Comparison of ENCODE assay signal across 18 mouse cellular contexts in the genomic region with DNA sequence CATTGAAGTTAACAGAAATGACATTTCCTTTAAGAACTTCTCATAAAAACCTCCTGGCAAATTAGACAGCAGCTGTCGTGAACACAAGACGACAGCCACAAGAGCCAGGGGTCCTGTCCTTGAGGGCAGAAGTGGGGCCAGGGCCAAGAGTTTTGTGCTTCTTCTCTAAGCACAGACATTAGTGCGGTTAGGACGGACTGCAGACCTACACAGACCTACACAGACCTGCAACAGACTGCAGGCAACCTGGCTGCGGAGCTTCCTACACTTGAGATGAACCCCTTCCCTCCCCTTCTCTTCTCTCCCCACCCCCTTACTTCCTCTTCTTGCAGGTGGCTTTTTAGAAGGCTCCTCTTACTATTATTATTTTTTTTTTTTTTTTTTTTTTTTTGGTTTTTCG.
DNase-seq lines count a peak whose midpoint lies in the region; ATAC-seq and TF ChIP-seq lines count a peak whose summit lies in the region.
"Had no signal": no experiment of that assay in that cellular context is flagged by ENCODE, and none has a peak within 500 bp of the region (broad histone marks: within the 10 kb centered on the region; RNA-seq: fewer than 3 reads in every experiment).

No protein-coding gene starts in this region.

- no peak overlapping the region for H3K4me2 ChIP-seq in CH12.LX (ENCODE audit: insufficient read depth, low read depth, poor library complexity, severe bottlenecking)
- no peak overlapping the region for H3K4me2 ChIP-seq in neural tube, embryonic 15.5 days
- H3K4me2 ChIP-seq: embryonic facial prominence, embryonic 15.5 days; heart, embryonic 15.5 days; hindbrain, embryonic 12.5 days; midbrain, embryonic 13.5 days had no signal

- H3K9ac ChIP-seq in CH12.LX (ENCODE audit: insufficient read depth, low read depth), result no peak overlapping the region
- H3K9ac ChIP-seq in neural tube, embryonic 15.5 days (replicated peaks), result no peak overlapping the region
- H3K9ac ChIP-seq: embryonic facial prominence, embryonic 15.5 days; heart, embryonic 15.5 days; hindbrain, embryonic 12.5 days; midbrain, embryonic 13.5 days had no signal

- in situ Hi-C loops in CH12.LX (cut with MboI; ENCODE audit: low pct_ligation_motif_present, low pct_unique_long_range_greater_than_20kb, low sequenced_read_pairs), result no loop called here

- no peak for TF ChIP-seq EP300 in CH12.LX (IDR thresholded peaks at IDR 0.05; ENCODE audit: low read length)

- 21% methylated on average over 5 of the region's 6 CpGs for WGBS in spleen, adult 2 months
- 75% methylated on average over 5 of the region's 6 CpGs for WGBS in neural tube, embryonic 15.5 days

- no peak for TF ChIP-seq RAD21 in CH12.LX (IDR thresholded peaks at IDR 0.05; ENCODE audit: low read depth, low read length)

- H3K27ac ChIP-seq in CH12.LX (ENCODE audit: insufficient read depth, low read depth), result no peak overlapping the region
- H3K27ac ChIP-seq in spleen, adult 2 months (ENCODE audit: insufficient read depth, low read length), result no peak overlapping the region; the same call in 1 of the 2 replicates
- no peak overlapping the region for H3K27ac ChIP-seq in neural tube, embryonic 15.5 days (replicated peaks)
- H3K27ac ChIP-seq: embryonic facial prominence, embryonic 15.5 days; forebrain, embryonic 10.5 days; gastrocnemius, adult 2 months; heart, adult 2 months; heart, embryonic 15.5 days; hindbrain, embryonic 12.5 days; macrophage; midbrain, embryonic 13.5 days had no signal

- intact Hi-C loops in heart, postnatal 36 days (cut with DNase I), result loop anchor here (5.0 to 10.0 kb wide), 4 partner anchors 49 to 366 kb away; no protein-coding TSS in a partner anchor

- peaks cover 3 to 18% of the 10 kb centered on the region in 2 experiments; a peak in 3 of 4 replicates for H3K4me1 ChIP-seq in CH12.LX (ENCODE audit: control insufficient read depth in 1 of 2, insufficient read depth in 2 of 2)
- peaks cover 4% of the 10 kb centered on the region; the same call in 1 of the 2 replicates for H3K4me1 ChIP-seq in spleen, adult 2 months (ENCODE audit: control insufficient read depth, insufficient read depth, insufficient read length)
- peaks cover 19% of the 10 kb centered on the region for H3K4me1 ChIP-seq in neural tube, embryonic 15.5 days

- dilution Hi-C loops in CH12.LX (cut with MboI; ENCODE audit: extremely low pct_ligation_motif_present, extremely low pct_unique_long_range_greater_than_20kb, low sequenced_read_pairs), result no loop called here

- DNase-seq in heart, adult 11 months, result peak; percentile 81
- DNase-seq in heart, postnatal 36 days, result no peak
- peak; percentile 9 for DNase-seq in CH12.LX (ENCODE audit: extremely low read depth)
- peak; percentile 4 to 16 for DNase-seq in spleen, adult 2 months (ENCODE audit: low read depth in 1 of 2, low spot score in 2 of 2)
- DNase-seq in thymus, postnatal 0 days (ENCODE audit: low spot score), result peak; percentile 63
- DNase-seq in layer of hippocampus, postnatal 25 days (ENCODE audit: extremely low spot score in 1 of 2, low spot score in 1 of 2), result no peak
- no peak for DNase-seq in ovary, postnatal 10 days (ENCODE audit: low spot score)
- DNase-seq: embryo, embryonic 11 days; gastrocnemius, adult 2 months; heart, adult 2 months; lung, adult 2 months had no signal

- no peaks in the 10 kb centered on the region for H3K27me3 ChIP-seq in CH12.LX (replicated peaks)
- H3K27me3 ChIP-seq in spleen, adult 2 months (ENCODE audit: control insufficient read depth, insufficient read depth, low read length), result no peaks in the 10 kb centered on the region
- H3K27me3 ChIP-seq in neural tube, embryonic 15.5 days (replicated peaks), result no peaks in the 10 kb centered on the region
- H3K27me3 ChIP-seq: embryonic facial prominence, embryonic 15.5 days; heart, embryonic 15.5 days; hindbrain, embryonic 12.5 days had no signal

- no peaks in the 10 kb centered on the region for H3K36me3 ChIP-seq in CH12.LX (replicated peaks in 1 of 2; ENCODE audit: control insufficient read depth in 1 of 2, insufficient read depth in 1 of 2, low read length in 1 of 2)
- no peaks in the 10 kb centered on the region for H3K36me3 ChIP-seq in spleen, adult 2 months (ENCODE audit: control insufficient read depth, insufficient read depth, low read length)
- H3K36me3 ChIP-seq in neural tube, embryonic 15.5 days, result no peaks in the 10 kb centered on the region
- H3K36me3 ChIP-seq: embryonic facial prominence, embryonic 15.5 days; forebrain, embryonic 10.5 days; heart, embryonic 15.5 days; hindbrain, embryonic 12.5 days; midbrain, embryonic 13.5 days had no signal

- no peaks in the 10 kb centered on the region for H3K9me3 ChIP-seq in CH12.LX (replicated peaks; ENCODE audit: low read length)
- no peaks in the 10 kb centered on the region for H3K9me3 ChIP-seq in neural tube, embryonic 15.5 days (replicated peaks)
- H3K9me3 ChIP-seq: embryonic facial prominence, embryonic 15.5 days; forebrain, embryonic 10.5 days; heart, embryonic 15.5 days; hindbrain, embryonic 12.5 days; midbrain, embryonic 13.5 days had no signal

- no peak for ATAC-seq in neural tube, embryonic 15.5 days (ENCODE audit: low FRiP score)
- ATAC-seq: midbrain, embryonic 13.5 days had no signal

- no peak for TF ChIP-seq CTCF in CH12.LX (conservative IDR thresholded peaks at IDR 0.05 in 1 of 2, IDR thresholded peaks at IDR 0.05 in 1 of 2; ENCODE audit: low read depth in 2 of 2, low read length in 2 of 2)
- TF ChIP-seq CTCF in spleen, adult 2 months (IDR thresholded peaks at IDR 0.05; ENCODE audit: extremely low read depth, insufficient read depth, insufficient read length, insufficient replicate concordance), result no peak

- no peaks in the 10 kb centered on the region for H3K79me2 ChIP-seq in CH12.LX (replicated peaks; ENCODE audit: control insufficient read depth, extremely low read depth, insufficient read depth, poor library complexity, severe bottlenecking)

- no peak for TF ChIP-seq POLR2A in CH12.LX (IDR thresholded peaks at IDR 0.05; ENCODE audit: low read depth, low read length)
- TF ChIP-seq POLR2A in spleen, adult 2 months (IDR thresholded peaks at IDR 0.05; ENCODE audit: low read depth, low read length), result no peak

- no peak overlapping the region for H3K4me3 ChIP-seq in CH12.LX (replicated peaks in 1 of 3; ENCODE audit: low read depth in 2 of 3, low read length in 2 of 3, poor library complexity in 1 of 3)
- no peak overlapping the region for H3K4me3 ChIP-seq in spleen, adult 2 months (ENCODE audit: extremely low read depth, insufficient read depth, insufficient read length)
- H3K4me3 ChIP-seq in neural tube, embryonic 15.5 days (replicated peaks), result no peak overlapping the region
- H3K4me3 ChIP-seq: embryonic facial prominence, embryonic 15.5 days; forebrain, embryonic 10.5 days; gastrocnemius, adult 2 months; heart, adult 2 months; heart, embryonic 15.5 days; hindbrain, embryonic 12.5 days; midbrain, embryonic 13.5 days had no signal

TF ChIP-seq in CH12.LX, 34 proteins besides CTCF, POLR2A, EP300 and RAD21:
- TF ChIP-seq ZNF384 (IDR thresholded peaks at IDR 0.05; ENCODE audit: low read depth, low read length) (no peak), TCF12 (IDR thresholded peaks at IDR 0.05; ENCODE audit: low read depth, low read length) (no peak)

Comparison
In these comparisons a context has a peak if more than half of its experiments do, and no peak if none do; other contexts are left out.
1. DNase-seq: peak in heart, adult 11 months (single experiment), CH12.LX (single experiment), spleen, adult 2 months (2 of 2) and thymus, postnatal 0 days (single experiment); none in heart, postnatal 36 days (0 of 2), layer of hippocampus, postnatal 25 days (0 of 2) and ovary, postnatal 10 days (single experiment).